Mouse (Mus musculus) R1 (cell line): ENCODE results near the gene Limch1.
A peak's percentile ranks its signal among the peaks of the same experiment; 100 is the strongest.

ENCODE experiments used
- DNase-seq: peaks from one replicate; pipeline ENCODE4 v3.0.0-alpha.2; 2018; ENCODE audit warnings: low read depth, low spot score

The Limch1 gene

GRCm38 (mm10) chr5:66745390-66745995 lies at the start of gene Limch1:
TSS of gene Limch1 (plus strand) at chr5:66745827.
- peak; percentile 71 for DNase-seq

GRCm38 (mm10) chr5:66697119-66697518 lies 48.5 kb upstream of the Limch1 start:
- DNase-seq = peak; percentile 70

GRCm38 (mm10) chr5:66699911-66700310 lies 45.7 kb upstream of the Limch1 start:
- DNase-seq = no peak

GRCm38 (mm10) chr5:66701951-66702350 lies 43.7 kb upstream of the Limch1 start:
- no peak for DNase-seq

GRCm38 (mm10) chr5:66703317-66704004 lies 42.2 kb upstream of the Limch1 start:
- DNase-seq = no peak

GRCm38 (mm10) chr5:66707859-66708258 lies 37.8 kb upstream of the Limch1 start:
- no peak for DNase-seq

- no peak for DNase-seq
Observed at GRCm38 (mm10) chr5:66710445-66711019, 35.1 kb upstream of the Limch1 start.

GRCm38 (mm10) chr5:66712801-66713200 lies 32.8 kb upstream of the Limch1 start:
- DNase-seq = no peak

- no peak for DNase-seq
Observed at GRCm38 (mm10) chr5:66715498-66715931, 30.1 kb upstream of the Limch1 start.

GRCm38 (mm10) chr5:66717931-66718330 lies 27.7 kb upstream of the Limch1 start:
- DNase-seq = no peak

- no peak for DNase-seq
Observed at GRCm38 (mm10) chr5:66718413-66718812, 27.2 kb upstream of the Limch1 start.

- no peak for DNase-seq
Observed at GRCm38 (mm10) chr5:66718880-66719279, 26.7 kb upstream of the Limch1 start.

GRCm38 (mm10) chr5:66720921-66721320 lies 24.7 kb upstream of the Limch1 start:
- DNase-seq = peak; percentile 79

GRCm38 (mm10) chr5:66722586-66722985 lies 23.0 kb upstream of the Limch1 start:
- DNase-seq = no peak

GRCm38 (mm10) chr5:66723037-66723436 lies 22.6 kb upstream of the Limch1 start:
- no peak for DNase-seq

- no peak for DNase-seq
Observed at GRCm38 (mm10) chr5:66723626-66724025, 22.0 kb upstream of the Limch1 start.

GRCm38 (mm10) chr5:66729306-66729705 lies 16.3 kb upstream of the Limch1 start:
- DNase-seq = no peak

- peak; percentile 95 for DNase-seq
Observed at GRCm38 (mm10) chr5:66730621-66731301, 14.9 kb upstream of the Limch1 start.

GRCm38 (mm10) chr5:66731302-66731697 lies 14.3 kb upstream of the Limch1 start:
- no peak for DNase-seq

GRCm38 (mm10) chr5:66733556-66733955 lies 12.1 kb upstream of the Limch1 start:
- no peak for DNase-seq

- DNase-seq = no peak
Observed at GRCm38 (mm10) chr5:66739376-66739775, 6.3 kb upstream of the Limch1 start.

- peak; percentile 70 for DNase-seq
Observed at GRCm38 (mm10) chr5:66745996-66746681, 512 bp downstream of the Limch1 start.
